Mouse (Mus musculus) hindbrain, embryonic 12.5 days (tissue): ENCODE results near the gene Rnf114. TPM values are rescaled to one million over a fixed set of nuclear protein-coding genes. Genes with fewer than 3 reads are reported as not detected.

Experiments used
- ATAC-seq: fragments of 200-750 bp; cut with Nextera tagmentation; 2 replicates; pipeline ENCODE4 v1.8.0; 2017; ENCODE audit warnings: moderate TSS enrichment; ENCODE audit not compliant: low FRiP score
- H3K27ac ChIP-seq: fragments of 300-500 bp; sonication (generic); 2 replicates; pipeline ENCODE4 v1.5.1; 2016; ENCODE audit warnings: mild to moderate bottlenecking
- H3K27me3 ChIP-seq: fragments of 300-500 bp; sonication (generic); 2 replicates; pipeline ENCODE4 v1.6.1; 2016; ENCODE audit warnings: mild to moderate bottlenecking
- H3K36me3 ChIP-seq: fragments of 300-500 bp; sonication (generic); 2 replicates; pipeline ENCODE4 v1.6.1; 2016; ENCODE audit warnings: mild to moderate bottlenecking
- H3K4me1 ChIP-seq: fragments of 300-500 bp; sonication (generic); 2 replicates; pipeline ENCODE4 v1.6.1; 2016
- H3K4me2 ChIP-seq: fragments of 300-500 bp; sonication (generic); replicated peaks from 2 replicates; pipeline ENCODE4 v1.6.1; 2016; ENCODE audit warnings: mild to moderate bottlenecking
- H3K4me3 ChIP-seq: fragments of 300-500 bp; sonication (generic); 2 replicates; pipeline ENCODE4 v1.5.1; 2016; ENCODE audit warnings: mild to moderate bottlenecking
- H3K9ac ChIP-seq: fragments of 300-500 bp; sonication (generic); 2 replicates; pipeline ENCODE4 v1.6.1; 2016; ENCODE audit warnings: mild to moderate bottlenecking, moderate library complexity
- H3K9me3 ChIP-seq: fragments of 300-500 bp; sonication (generic); replicated peaks from 2 replicates; pipeline ENCODE4 v1.6.1; 2016; ENCODE audit warnings: mild to moderate bottlenecking
- WGBS: fragments of 180-500 bp; shearing (Covaris S2); methylation state at CpG from one replicate; pipeline ENCODE4 v1.1.7; 2016; 5-methylcytosine and 5-hydroxymethylcytosine counted together
- polyA plus RNA-seq: library from polyadenylated mRNA; unstranded; fragments of >200 nt; fragmentation: Nextera tagmentation; extraction: Ambion mirVana; gene quantifications from 2 replicates; pipeline ENCODE4 v1.2.1, GENCODE M21; 2016

Rnf114 gene
- polyA plus RNA-seq, result 120 TPM in 2 replicates

DNA sequence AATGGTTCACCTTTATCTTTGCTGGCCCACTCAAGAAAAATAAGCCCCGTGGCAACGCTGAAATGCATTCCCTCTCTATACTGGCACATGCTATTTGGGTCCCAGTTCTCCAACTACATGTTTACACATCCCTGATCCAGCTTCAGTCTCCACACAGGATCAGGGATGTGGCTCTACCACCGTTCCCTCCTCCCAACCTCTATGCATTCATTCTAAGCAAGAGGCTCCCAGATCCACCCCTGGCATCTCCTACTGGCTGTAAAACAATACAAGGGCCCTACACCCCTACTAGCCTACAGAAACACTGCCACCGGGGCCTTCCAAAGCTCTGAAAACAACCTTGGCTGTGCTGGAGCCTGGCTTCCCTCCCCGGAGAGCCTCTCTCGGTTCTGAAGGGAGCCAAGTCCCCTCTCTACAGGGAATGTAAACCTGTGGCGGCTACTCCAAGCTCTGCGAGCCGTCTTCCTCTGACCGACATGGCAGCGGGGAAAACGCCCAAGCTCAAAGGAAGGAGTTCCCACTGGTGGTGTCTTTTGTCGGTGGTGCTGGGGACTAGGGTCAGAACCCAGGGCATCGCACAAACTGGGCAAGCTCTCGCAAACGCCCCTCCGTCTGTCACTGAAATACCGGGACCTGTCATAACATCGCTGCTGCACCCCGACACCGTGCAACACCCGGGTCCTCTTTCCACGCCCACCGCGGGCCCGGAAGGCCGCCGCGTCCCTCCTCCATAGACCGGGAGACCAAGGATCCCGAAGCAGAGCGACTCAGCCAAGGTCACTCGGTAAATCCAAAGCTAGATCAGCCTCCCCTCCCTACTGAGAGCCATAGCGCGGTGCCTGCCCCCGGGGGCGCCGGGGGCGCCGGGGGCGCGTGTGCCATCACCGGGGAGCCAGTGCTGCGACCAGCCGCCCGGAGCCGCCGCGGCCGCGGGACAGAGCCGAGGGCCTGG, at the start of gene Rnf114:
Rnf114 (plus strand) TSS at position 889 of the 952 bp plus-strand sequence.
- H3K36me3 ChIP-seq, result peaks cover 7% of the 10 kb centered on the region; the same call in 1 of the 2 replicates
- peak within 1 kb of the TSS; percentile 98 for H3K4me3 ChIP-seq
- H3K4me1 ChIP-seq, result peaks cover 25% of the 10 kb centered on the region
- no peaks in the 10 kb centered on the region for H3K9me3 ChIP-seq
- peak within 1 kb of the TSS; percentile 99 for H3K4me2 ChIP-seq
- no peaks in the 10 kb centered on the region for H3K27me3 ChIP-seq
- H3K27ac ChIP-seq, result peak within 1 kb of the TSS; percentile 98
- WGBS, result 5% methylated on average over 51 of the region's 52 CpGs
- peak; percentile 56; the same call in 1 of the 2 replicates for ATAC-seq
- H3K9ac ChIP-seq, result peak within 1 kb of the TSS; percentile 94

DNA sequence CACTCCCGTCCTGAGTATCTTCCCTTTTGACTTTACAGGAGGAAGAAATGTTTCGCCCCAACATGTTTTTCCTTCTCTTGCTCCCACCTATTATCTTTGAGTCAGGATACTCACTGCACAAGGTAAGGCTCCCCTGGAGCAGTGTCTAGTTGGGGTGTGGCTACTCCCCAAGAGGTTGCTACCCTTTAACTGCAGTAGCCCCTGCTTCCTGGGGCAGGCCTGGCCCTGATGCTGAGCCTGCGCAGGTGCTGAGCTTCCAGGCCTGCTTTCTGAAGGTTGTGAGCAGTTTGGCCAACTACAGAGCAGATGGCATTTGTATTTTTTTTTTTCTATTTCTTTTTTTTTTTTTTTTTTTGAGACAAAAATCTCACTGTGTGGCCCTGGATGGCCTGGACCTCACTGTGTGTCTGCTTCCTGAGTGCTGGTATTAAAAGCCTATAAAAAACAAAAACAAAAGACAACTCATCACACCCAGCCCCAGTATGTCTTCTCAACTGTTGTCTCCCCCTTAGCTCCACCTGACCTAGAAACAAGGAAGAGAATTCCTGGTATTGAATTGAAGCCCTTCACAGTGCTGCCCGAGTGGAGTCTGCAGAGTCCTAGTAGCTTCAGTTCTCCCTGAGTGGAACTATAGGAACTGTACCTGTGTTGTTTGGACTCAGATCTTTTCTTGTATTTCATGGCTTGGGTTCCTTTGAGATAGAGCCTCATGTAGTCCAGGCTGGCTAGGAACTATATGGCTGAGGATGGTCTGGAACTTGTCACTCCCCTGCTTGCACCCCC, 48.8 kb upstream of the Rnf114 start:
- ATAC-seq, result no peak
- H3K36me3 ChIP-seq, result peaks cover 71% of the 10 kb centered on the region

DNA sequence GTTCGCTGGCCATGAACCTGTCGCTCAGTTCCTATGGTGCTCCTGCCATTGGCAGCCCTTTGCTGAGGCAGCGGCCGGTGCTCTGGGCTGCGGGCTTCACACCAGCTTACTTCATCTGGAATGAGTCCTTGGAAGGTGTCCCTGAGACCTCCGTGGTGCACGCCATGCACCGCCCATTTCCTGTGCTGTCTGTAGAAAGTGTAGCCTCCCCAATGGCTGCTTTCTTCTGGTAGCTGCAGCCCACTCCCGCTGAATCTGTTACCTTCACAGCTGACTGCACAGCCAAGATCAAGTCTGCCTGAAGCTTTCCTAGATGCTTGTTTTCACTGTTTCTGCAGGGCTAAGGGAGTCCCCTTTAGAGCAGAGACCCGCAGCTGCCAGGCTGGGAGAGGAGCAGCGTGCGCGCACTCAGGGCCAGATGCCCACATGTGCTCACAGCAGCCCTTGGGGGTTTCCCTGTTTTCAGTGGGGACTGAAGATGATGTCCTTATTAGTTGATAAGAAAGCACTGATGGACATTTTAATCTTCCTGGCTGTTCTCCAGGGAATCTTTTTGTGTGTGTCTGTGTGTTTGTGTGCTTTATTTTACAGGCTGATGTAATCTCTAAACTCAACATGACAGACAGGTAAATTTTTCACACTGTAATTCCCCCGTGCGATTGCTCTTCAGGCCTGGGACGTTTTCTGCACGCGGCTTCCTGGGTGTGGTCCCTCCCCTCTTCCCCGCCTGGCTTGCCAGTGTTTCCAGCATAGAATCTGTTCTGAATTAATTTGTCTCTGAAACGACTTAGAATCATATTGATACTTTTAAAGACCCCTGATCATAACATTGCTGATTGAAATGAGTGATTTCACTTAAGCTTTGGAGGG, 46.3 kb upstream of the Rnf114 start:
- no peak overlapping the region for H3K4me2 ChIP-seq
- no peaks in the 10 kb centered on the region for H3K9me3 ChIP-seq
- no peaks in the 10 kb centered on the region for H3K27me3 ChIP-seq
- H3K4me3 ChIP-seq, result no peak overlapping the region
- no peaks in the 10 kb centered on the region for H3K4me1 ChIP-seq
- H3K36me3 ChIP-seq, result peaks cover 84% of the 10 kb centered on the region
- WGBS, result 78% methylated on average over 20 of the region's 20 CpGs
- H3K27ac ChIP-seq, result no peak overlapping the region
- no peak overlapping the region for H3K9ac ChIP-seq
- no peak for ATAC-seq

More for the DNA sequence above, 48.8 kb upstream of the Rnf114 start:
- whole genome bisulfite sequencing, result 93% methylated on average over 4 of the region's 4 CpGs
- H3K27ac ChIP-seq, result no peak overlapping the region
- H3K9ac ChIP-seq, result no peak overlapping the region
- no peaks in the 10 kb centered on the region for H3K9me3 ChIP-seq
- no peak overlapping the region for H3K4me3 ChIP-seq
- no peaks in the 10 kb centered on the region for H3K4me1 ChIP-seq
- no peak overlapping the region for H3K4me2 ChIP-seq
- no peaks in the 10 kb centered on the region for H3K27me3 ChIP-seq

DNA sequence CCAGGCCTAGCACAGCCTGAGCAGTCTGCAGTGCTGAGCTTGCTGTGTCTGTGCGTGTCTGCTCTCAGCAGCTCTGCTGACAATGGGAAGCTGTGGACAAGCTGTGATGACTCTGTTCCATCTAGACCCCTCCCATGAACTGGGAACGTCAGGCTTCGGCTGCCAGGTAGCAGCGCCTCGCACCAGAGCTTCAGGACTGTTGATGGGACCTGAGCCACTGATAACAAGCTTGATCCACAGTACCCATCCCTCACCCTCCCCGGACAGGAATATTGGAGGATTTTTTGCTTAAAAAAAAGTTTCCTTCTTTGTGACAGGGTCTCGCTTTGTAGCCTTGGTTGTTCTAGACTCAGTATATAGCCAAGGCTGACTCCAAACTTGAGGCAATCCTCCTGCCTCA, 45.2 kb upstream of the Rnf114 start:
- WGBS, result 92% methylated on average over 7 of the region's 7 CpGs
- Histone ChIP-seq H3K4me3 (no peak overlapping the region), H3K9ac (no peak overlapping the region), H3K9me3 (no peaks in the 10 kb centered on the region), H3K27me3 (no peaks in the 10 kb centered on the region), H3K36me3 (peaks cover 82% of the 10 kb centered on the region), H3K4me1 (no peaks in the 10 kb centered on the region), H3K4me2 (no peak overlapping the region), H3K27ac (no peak overlapping the region)
- ATAC-seq, result no peak

DNA sequence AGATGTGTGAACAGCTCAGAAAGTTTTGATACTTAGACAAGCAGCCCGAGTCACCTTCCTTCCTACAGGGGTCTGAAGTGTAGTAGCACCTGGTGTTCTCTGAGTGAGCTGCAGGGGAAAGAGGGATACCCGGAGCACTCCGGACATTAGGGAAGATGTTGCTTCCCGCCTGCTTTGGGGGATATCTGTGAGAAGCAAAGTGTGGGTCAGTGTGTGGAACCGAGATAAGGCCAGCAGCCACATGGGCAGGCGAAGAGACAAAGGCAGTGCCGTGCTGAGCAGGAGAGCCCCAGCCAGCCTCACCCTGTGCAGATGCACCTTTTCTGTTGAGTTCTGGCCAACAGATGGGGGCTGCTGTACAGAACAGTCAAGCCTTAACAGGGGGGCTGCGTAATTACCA, 44.8 kb upstream of the Rnf114 start:
- H3K27me3 ChIP-seq, result no peaks in the 10 kb centered on the region
- no peak overlapping the region for H3K4me2 ChIP-seq
- no peak overlapping the region for H3K4me3 ChIP-seq
- ATAC-seq, result no peak
- WGBS, result 87% methylated on average over 8 of the region's 8 CpGs
- no peak overlapping the region for H3K27ac ChIP-seq
- H3K9me3 ChIP-seq, result no peaks in the 10 kb centered on the region
- no peak overlapping the region for H3K9ac ChIP-seq
- H3K36me3 ChIP-seq, result peaks cover 80% of the 10 kb centered on the region
- H3K4me1 ChIP-seq, result no peaks in the 10 kb centered on the region

DNA sequence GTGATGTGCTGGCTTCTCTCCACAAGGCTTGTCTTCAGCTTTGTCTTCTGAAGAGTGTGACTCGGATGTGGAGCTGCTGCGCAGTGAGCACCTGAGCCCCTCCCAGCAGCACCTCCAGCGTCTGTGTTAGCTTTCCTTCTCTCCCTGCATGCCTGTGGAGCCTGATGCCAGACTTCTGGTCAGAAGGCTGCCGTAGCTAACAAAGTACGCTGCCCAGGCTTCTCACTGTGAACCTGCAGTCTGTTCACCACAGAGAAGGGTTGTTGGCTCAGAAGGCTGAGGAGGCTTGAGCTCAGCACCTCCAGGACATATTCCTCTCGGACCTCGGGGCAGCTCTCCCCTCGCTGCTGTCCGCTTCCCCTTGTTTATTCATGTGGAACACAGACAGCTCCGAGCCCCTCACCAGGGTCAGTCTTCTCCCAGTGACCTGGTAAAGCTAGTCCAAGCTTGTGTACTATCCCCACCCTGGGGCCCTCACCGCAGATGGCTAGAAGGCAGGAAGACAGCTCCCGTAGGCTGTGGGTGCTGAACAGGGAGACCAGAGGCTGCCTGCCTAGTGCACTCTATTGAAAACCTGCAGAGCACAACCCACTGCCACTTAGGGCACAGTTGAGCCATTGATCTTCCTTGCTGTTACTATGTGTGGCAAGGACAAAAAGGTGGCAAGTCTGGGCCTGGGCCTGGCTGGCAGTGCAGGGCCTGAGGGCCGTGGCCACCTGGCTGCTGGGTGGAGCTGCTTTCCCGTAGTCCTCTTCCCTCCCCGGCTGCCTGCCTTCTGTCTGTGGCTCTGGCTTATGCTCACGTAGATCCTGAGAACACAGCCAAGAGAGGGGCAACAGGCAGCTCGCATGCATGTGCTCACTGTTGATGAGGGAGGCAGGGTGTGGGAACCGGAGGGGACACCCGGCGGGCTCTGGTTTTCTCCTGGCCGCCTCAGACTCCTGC, 42.8 kb upstream of the Rnf114 start:
- H3K27me3 ChIP-seq, result no peaks in the 10 kb centered on the region
- H3K4me1 ChIP-seq, result no peaks in the 10 kb centered on the region
- H3K27ac ChIP-seq, result no peak overlapping the region
- peaks cover 82% of the 10 kb centered on the region for H3K36me3 ChIP-seq
- H3K4me2 ChIP-seq, result no peak overlapping the region
- WGBS, result 92% methylated on average over 21 of the region's 21 CpGs
- H3K9me3 ChIP-seq, result no peaks in the 10 kb centered on the region
- no peak overlapping the region for H3K4me3 ChIP-seq
- H3K9ac ChIP-seq, result no peak overlapping the region
- no peak for ATAC-seq

DNA sequence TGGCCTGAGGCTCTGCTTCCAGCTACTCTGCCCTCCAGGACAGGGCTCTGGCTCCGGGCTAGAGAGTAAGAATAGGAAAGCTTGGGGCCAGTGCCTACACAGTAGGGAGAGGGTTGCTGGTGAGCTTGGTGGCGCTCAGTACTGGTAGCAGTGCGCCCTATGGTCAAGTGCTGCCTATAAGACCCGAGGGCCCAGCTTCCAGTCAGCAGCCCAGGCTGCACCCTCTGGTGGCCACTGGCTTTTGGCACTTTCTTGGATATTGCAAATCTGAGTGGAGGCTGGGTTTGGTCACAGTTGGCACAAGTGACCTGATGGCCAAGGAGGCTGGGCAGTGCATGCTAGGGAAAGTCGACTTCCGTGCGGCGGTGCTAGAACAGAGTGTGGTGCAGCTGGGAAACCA, 41.8 kb upstream of the Rnf114 start:
- H3K9ac ChIP-seq, result no peak overlapping the region
- WGBS, result 93% methylated on average over 8 of the region's 8 CpGs
- peaks cover 82% of the 10 kb centered on the region for H3K36me3 ChIP-seq
- ATAC-seq, result no peak
- H3K27me3 ChIP-seq, result no peaks in the 10 kb centered on the region
- H3K4me1 ChIP-seq, result no peaks in the 10 kb centered on the region
- H3K27ac ChIP-seq, result no peak overlapping the region
- H3K9me3 ChIP-seq, result no peaks in the 10 kb centered on the region
- H3K4me2 ChIP-seq, result no peak overlapping the region
- H3K4me3 ChIP-seq, result no peak overlapping the region

DNA sequence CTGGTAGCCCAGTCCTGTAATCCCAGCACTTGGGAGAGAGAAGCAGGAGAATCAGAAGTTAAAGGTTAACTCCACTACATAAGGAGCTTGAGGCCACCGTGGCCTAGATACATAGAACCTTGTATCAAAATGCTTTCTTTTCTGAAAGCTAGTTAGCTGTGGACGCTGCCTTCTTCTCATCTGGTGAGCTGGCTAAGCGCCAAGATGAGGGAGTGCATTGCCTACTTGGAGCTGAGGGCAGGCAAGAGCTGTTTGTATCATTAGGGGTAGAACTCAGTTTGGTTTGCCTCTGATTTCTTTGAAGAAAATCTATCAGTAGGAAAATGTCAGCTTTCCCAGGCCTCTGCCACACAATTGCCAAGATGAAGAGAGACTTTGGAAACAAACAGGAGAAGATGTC, 38.6 kb upstream of the Rnf114 start:
- H3K4me2 ChIP-seq, result no peak overlapping the region
- ATAC-seq, result no peak
- WGBS, result 87% methylated on average over 3 of the region's 3 CpGs
- H3K27ac ChIP-seq, result no peak overlapping the region
- H3K9me3 ChIP-seq, result no peaks in the 10 kb centered on the region
- no peak overlapping the region for H3K9ac ChIP-seq
- H3K36me3 ChIP-seq, result peaks cover 82% of the 10 kb centered on the region
- H3K4me3 ChIP-seq, result no peak overlapping the region
- no peaks in the 10 kb centered on the region for H3K4me1 ChIP-seq
- H3K27me3 ChIP-seq, result no peaks in the 10 kb centered on the region

DNA sequence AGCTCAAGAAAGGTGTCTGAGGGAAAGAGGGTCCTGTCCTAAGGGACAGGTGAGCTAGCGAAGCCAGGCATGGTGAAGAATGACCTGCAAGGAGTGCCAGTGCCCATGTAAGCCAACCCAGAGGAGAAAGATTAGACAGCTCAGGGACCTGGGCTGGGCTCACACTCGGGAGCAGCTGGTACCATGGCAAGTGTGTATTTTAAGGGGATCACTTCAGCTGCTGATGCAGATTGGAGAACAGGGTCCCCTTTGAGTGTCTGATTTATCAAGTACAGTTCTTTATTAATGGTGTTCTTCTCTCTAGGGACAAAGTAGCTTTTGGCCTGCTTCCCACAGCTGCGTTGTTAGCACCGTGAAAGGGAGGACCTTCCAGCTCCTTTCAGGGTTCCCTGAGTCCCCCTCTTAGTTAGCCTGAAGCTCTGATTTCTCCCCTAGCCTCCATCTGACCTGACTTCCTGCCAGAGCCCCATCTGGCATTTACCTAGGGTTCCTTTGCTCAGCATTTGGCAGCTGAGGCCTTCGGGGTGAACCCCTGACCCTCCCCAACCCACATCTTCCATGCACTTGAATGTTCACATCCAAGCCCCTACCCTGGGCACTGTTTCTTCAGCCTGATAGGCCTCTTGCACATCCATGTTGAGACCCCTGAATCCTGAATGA, 36.0 kb upstream of the Rnf114 start:
- WGBS, result 90% methylated on average over 5 of the region's 5 CpGs
- Histone ChIP-seq H3K36me3 (peaks cover 87% of the 10 kb centered on the region), H3K4me2 (no peak overlapping the region), H3K27ac (no peak overlapping the region), H3K9me3 (no peaks in the 10 kb centered on the region), H3K9ac (no peak overlapping the region), H3K4me3 (no peak overlapping the region), H3K27me3 (no peaks in the 10 kb centered on the region), H3K4me1 (no peaks in the 10 kb centered on the region)
- no peak for ATAC-seq

DNA sequence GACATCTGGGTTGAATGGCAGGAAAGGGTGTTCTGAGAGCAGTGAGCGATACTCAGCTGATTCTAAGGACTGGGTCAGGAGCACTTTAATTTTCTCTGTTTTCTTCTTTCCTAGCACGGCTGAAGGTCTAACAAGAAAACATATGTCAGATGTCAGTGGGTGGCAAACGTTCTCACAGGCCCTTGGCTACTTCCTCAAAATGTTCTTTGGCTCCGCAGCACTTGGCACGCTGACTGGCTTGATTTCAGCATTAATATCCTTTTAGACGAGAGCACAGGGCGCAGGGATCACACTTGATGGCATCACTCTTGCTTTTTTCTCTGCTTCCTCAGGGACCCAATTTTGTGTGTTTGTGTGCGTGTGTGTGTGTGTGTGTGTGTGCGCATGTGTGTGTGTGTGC, 35.2 kb upstream of the Rnf114 start:
- no peak for ATAC-seq
- peaks cover 91% of the 10 kb centered on the region for H3K36me3 ChIP-seq

DNA sequence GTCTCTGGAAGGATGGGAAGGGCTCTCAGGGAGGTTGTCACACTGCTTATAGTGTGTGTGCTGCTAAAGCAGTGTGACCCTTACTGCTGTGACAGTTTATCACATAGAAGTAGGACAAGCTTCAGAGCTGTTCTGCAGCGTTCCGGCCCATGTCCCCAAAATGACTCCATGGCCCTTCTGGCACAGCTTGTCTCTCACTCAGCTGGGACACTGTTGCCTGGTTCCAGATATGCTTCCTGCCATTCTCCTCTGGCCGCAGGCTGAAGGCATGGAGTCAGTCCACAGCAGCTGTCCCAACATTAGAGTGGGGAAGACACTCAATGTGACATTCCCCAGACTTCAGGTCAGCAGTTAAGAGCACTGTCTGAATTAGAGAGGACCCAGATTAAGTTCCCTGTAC, 33.9 kb upstream of the Rnf114 start:
- Histone ChIP-seq H3K9ac (no peak overlapping the region), H3K36me3 (peaks cover 81% of the 10 kb centered on the region), H3K4me2 (no peak overlapping the region), H3K27ac (no peak overlapping the region), H3K4me3 (no peak overlapping the region), H3K4me1 (no peaks in the 10 kb centered on the region), H3K9me3 (no peaks in the 10 kb centered on the region), H3K27me3 (no peaks in the 10 kb centered on the region)
- 98% methylated on average over 3 of the region's 3 CpGs for WGBS
- ATAC-seq, result no peak

More for the DNA sequence above, 35.2 kb upstream of the Rnf114 start:
- Histone ChIP-seq H3K4me3 (no peak overlapping the region), H3K9ac (no peak overlapping the region), H3K4me2 (no peak overlapping the region), H3K27me3 (no peaks in the 10 kb centered on the region), H3K9me3 (no peaks in the 10 kb centered on the region), H3K27ac (no peak overlapping the region), H3K4me1 (no peaks in the 10 kb centered on the region)
- 92% methylated on average over 9 of the region's 9 CpGs for WGBS
